Mouse (Mus musculus) heart, postnatal 0 days (tissue): ENCODE measurements around the gene Spc24. TPM values are rescaled to one million over a fixed set of nuclear protein-coding genes. Genes with fewer than 3 reads are reported as not detected.

Experiments
- ATAC-seq: fragments of 200-750 bp; cut with Nextera tagmentation; 2 replicates; pipeline ENCODE4 v1.8.0; 2017; ENCODE audit warnings: low read depth, moderate number of reproducible peaks, moderate library complexity; ENCODE audit not compliant: insufficient read depth
- DNase-seq: peaks from one replicate; pipeline ENCODE4 v3.0.0-alpha.2; 2016; ENCODE audit warnings: low spot score
- H3K27ac ChIP-seq: fragments of 300-500 bp; sonication (generic); 2 replicates; pipeline ENCODE4 v1.5.1; 2014; ENCODE audit warnings: low read depth, mild to moderate bottlenecking
- H3K27me3 ChIP-seq: fragments of 300-500 bp; sonication (generic); 2 replicates; pipeline ENCODE4 v1.6.1; 2014; ENCODE audit warnings: low read length, mixed read lengths; ENCODE audit not compliant: control insufficient read depth, insufficient read depth
- H3K36me3 ChIP-seq: fragments of 300-500 bp; sonication (generic); replicated peaks from 2 replicates; pipeline ENCODE4 v1.6.1; 2014; ENCODE audit warnings: low read length, mixed read lengths; ENCODE audit not compliant: control insufficient read depth, insufficient read depth
- H3K4me1 ChIP-seq: fragments of 300-500 bp; sonication (generic); 2 replicates; pipeline ENCODE4 v1.6.1; 2014; ENCODE audit warnings: antibody characterized with exemption; ENCODE audit not compliant: control insufficient read depth, insufficient read depth
- H3K4me2 ChIP-seq: fragments of 300-500 bp; sonication (generic); 2 replicates; pipeline ENCODE4 v1.6.1; 2014; ENCODE audit warnings: low read depth, mild to moderate bottlenecking, low read length, moderate library complexity
- H3K4me3 ChIP-seq: fragments of 300-500 bp; sonication (generic); 2 replicates; pipeline ENCODE4 v1.5.1; 2014; ENCODE audit warnings: low read depth, low read length
- H3K9ac ChIP-seq: fragments of 300-500 bp; sonication (generic); replicated peaks from 2 replicates; pipeline ENCODE4 v1.6.1; 2014; ENCODE audit warnings: low read depth, low read length, mixed read lengths
- H3K9me3 ChIP-seq: fragments of 300-500 bp; sonication (generic); replicated peaks from 2 replicates; pipeline ENCODE4 v1.6.1; 2016; ENCODE audit warnings: low read length; ENCODE audit not compliant: control insufficient read depth
- CTCF ChIP-seq: IDR thresholded peaks from 2 replicates; pipeline ENCODE4 v1.5.1; 2016; ENCODE audit warnings: antibody characterized with exemption, control low read depth, low read depth
- EP300 ChIP-seq: IDR thresholded peaks from 2 replicates; pipeline ENCODE4 v1.6.1; 2016; ENCODE audit warnings: antibody characterized with exemption, low read depth
- WGBS: fragments of 180-500 bp; shearing (Covaris S2); extraction: QIAGEN DNeasy Blood & Tissue Kit; methylation state at CpG from one replicate; pipeline ENCODE4 v1.1.7; 2014; 5-methylcytosine and 5-hydroxymethylcytosine counted together
- polyA plus RNA-seq: library from polyadenylated mRNA; unstranded; fragments of >200 nt; fragmentation: Nextera tagmentation; extraction: Ambion mirVana; gene quantifications from 2 replicates; pipeline ENCODE4 v1.2.1, GENCODE M21; 2015
- total RNA-seq: library from RNA; depleted of rRNA; stranded (reverse); fragments of >200 nt; gene quantifications from 2 replicates; pipeline ENCODE4 v1.2.3, GENCODE M21; 2014; ENCODE audit warnings: low replicate concordance

Spc24 gene
- total and polyA plus RNA-seq, 2 experiments from 2014 or later, result 22.3 to 35.2 TPM

DNA sequence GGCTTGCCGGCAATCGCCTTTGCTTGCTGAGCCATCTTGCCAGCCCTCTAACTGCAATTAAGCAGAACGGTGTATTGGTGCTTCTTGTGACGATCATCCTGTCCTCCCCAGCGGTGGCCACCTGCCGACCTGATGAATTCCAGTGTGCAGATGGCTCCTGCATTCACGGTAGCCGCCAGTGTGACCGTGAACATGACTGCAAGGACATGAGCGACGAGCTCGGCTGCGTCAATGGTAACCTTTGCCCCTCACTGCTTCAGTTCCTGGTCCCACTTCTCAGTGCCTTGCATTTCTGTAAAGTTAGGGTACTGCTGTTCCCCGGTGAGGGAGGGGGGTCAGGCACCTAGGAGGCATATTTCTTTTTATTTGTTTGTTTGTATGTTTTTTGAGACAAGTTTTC is 25.0 kb downstream of the Spc24 start:
- H3K4me1 ChIP-seq, result no peaks in the 10 kb centered on the region
- ATAC-seq, result no peak
- H3K9me3 ChIP-seq, result no peaks in the 10 kb centered on the region
- TF ChIP-seq CTCF (no peak), EP300 (no peak)
- H3K27me3 ChIP-seq, result no peaks in the 10 kb centered on the region
- no peak overlapping the region for H3K4me3 ChIP-seq
- 92% methylated on average over 14 of the region's 14 CpGs for WGBS
- peaks cover 89% of the 10 kb centered on the region for H3K36me3 ChIP-seq
- no peak for DNase-seq
- no peak overlapping the region for H3K9ac ChIP-seq
- H3K27ac ChIP-seq, result no peak overlapping the region
- no peak overlapping the region for H3K4me2 ChIP-seq

DNA sequence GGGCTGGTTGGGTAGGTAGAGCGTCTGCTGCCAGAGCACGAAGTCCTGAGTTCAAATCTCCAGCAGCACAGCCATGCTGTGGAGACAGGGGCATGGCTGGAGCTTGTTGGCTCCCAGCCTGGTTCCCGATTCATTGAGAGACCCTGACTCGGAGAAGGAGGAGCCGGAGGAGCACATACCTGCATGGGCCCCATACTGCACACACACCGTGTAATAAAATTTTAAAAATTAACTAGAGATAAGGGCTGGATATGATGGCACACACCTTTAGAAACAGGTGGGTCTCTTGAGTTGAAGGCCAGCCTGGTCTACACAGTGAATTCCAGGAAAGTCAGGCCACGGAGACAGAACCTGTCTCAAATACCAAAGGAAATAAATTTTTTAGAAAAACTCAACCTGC is 26.1 kb downstream of the Spc24 start:
- Histone ChIP-seq H3K36me3 (peaks cover 78% of the 10 kb centered on the region), H3K4me2 (no peak overlapping the region), H3K4me1 (peaks cover 5% of the 10 kb centered on the region; the same call in 1 of the 2 replicates), H3K9me3 (no peaks in the 10 kb centered on the region), H3K27me3 (no peaks in the 10 kb centered on the region), H3K4me3 (no peak overlapping the region), H3K9ac (no peak overlapping the region), H3K27ac (no peak overlapping the region)
- WGBS, result 97% methylated on average over 7 of the region's 7 CpGs
- ATAC-seq, result no peak
- no peak for DNase-seq
- TF ChIP-seq CTCF (no peak), EP300 (no peak)

DNA sequence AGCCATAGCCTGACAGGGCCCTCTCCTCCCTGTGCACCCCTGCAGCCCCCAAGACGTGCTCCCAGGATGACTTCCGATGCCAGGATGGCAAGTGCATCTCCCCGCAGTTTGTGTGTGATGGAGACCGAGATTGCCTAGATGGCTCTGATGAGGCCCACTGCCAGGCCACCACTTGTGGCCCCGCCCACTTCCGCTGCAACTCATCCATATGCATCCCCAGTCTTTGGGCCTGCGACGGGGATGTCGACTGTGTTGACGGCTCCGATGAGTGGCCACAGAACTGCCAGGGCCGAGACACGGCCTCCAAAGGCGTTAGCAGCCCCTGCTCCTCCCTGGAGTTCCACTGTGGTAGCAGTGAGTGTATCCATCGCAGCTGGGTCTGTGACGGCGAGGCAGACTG is 26.7 kb downstream of the Spc24 start:
- DNase-seq, result no peak
- WGBS, result 83% methylated on average over 17 of the region's 17 CpGs
- Histone ChIP-seq H3K9me3 (no peaks in the 10 kb centered on the region), H3K27ac (no peak overlapping the region), H3K9ac (no peak overlapping the region), H3K36me3 (peaks cover 73% of the 10 kb centered on the region), H3K4me3 (no peak overlapping the region), H3K4me2 (no peak overlapping the region), H3K27me3 (no peaks in the 10 kb centered on the region), H3K4me1 (peaks cover 8% of the 10 kb centered on the region; the same call in 1 of the 2 replicates)
- TF ChIP-seq CTCF (no peak), EP300 (no peak)
- no peak for ATAC-seq

GRCm38 (mm10) chr9:21732288-21732687 is 27.8 kb downstream of the Spc24 start:
- Histone ChIP-seq H3K4me2 (no peak overlapping the region), H3K36me3 (peaks cover 63% of the 10 kb centered on the region)
- no peak for TF ChIP-seq CTCF

GRCm38 (mm10) chr9:21729264-21729663 is 30.8 kb downstream of the Spc24 start:
- Histone ChIP-seq H3K36me3 (peaks cover 33% of the 10 kb centered on the region), H3K4me2 (no peak overlapping the region), H3K27me3 (no peaks in the 10 kb centered on the region), H3K27ac (0 out of 2 replicates have a peak overlapping the region, but pooled peaks have one; percentile 9), H3K4me3 (no peak overlapping the region), H3K9me3 (no peaks in the 10 kb centered on the region), H3K9ac (no peak overlapping the region), H3K4me1 (peaks cover 23% of the 10 kb centered on the region)
- DNase-seq (no peak), ATAC-seq (no peak)
- WGBS, result 53% methylated on average over 7 of the region's 7 CpGs
- TF ChIP-seq CTCF (no peak), EP300 (no peak)

More at GRCm38 (mm10) chr9:21732288-21732687, 27.8 kb downstream of the Spc24 start:
- Histone ChIP-seq H3K27ac (no peak overlapping the region), H3K27me3 (no peaks in the 10 kb centered on the region), H3K4me3 (no peak overlapping the region), H3K9me3 (no peaks in the 10 kb centered on the region), H3K4me1 (peaks cover 8% of the 10 kb centered on the region; the same call in 1 of the 2 replicates), H3K9ac (no peak overlapping the region)
- DNase-seq (no peak), ATAC-seq (no peak)
- 89% methylated on average over 9 of the region's 9 CpGs for WGBS

- Histone ChIP-seq H3K36me3 (peaks cover 24% of the 10 kb centered on the region), H3K27ac (no peak overlapping the region), H3K27me3 (no peaks in the 10 kb centered on the region), H3K9ac (no peak overlapping the region), H3K4me1 (peaks cover 23% of the 10 kb centered on the region), H3K9me3 (no peaks in the 10 kb centered on the region), H3K4me3 (no peak overlapping the region), H3K4me2 (no peak overlapping the region)
- WGBS, result 80% methylated on average over 10 of the region's 10 CpGs
- no peak for ATAC-seq
- DNase-seq, result no peak
- TF ChIP-seq EP300 (no peak), CTCF (no peak)
Observed at GRCm38 (mm10) chr9:21728261-21728832, 31.8 kb downstream of the Spc24 start.
